Mouse (Mus musculus) ES-E14 (cell line): Measurements from ENCODE around the gene Ercc6l2. TPM values are rescaled to one million over a fixed set of nuclear protein-coding genes. Genes with fewer than 3 reads are reported as not detected.

Experiments
- DNase-seq: peaks from one replicate; pipeline ENCODE4 v3.0.0-alpha.2; 2013; ENCODE audit warnings: low read depth, low spot score
- H3K27ac ChIP-seq: 2 replicates; pipeline ENCODE4 v1.5.1; 2012; ENCODE audit warnings: low read depth, mild to moderate bottlenecking, low read length, moderate library complexity, mixed read lengths; ENCODE audit not compliant: poor library complexity, insufficient read depth, severe bottlenecking
- H3K36me3 ChIP-seq: 2 replicates; pipeline ENCODE4 v1.6.1; 2012; ENCODE audit warnings: mild to moderate bottlenecking, low read length, moderate library complexity, mixed read lengths; ENCODE audit not compliant: control insufficient read depth, poor library complexity, insufficient read depth, severe bottlenecking
- H3K4me1 ChIP-seq, 2 experiments: fragments of 150-350 bp in 1 of 2; sonication (generic) in 1 of 2; 2 replicates each; pipeline ENCODE4 v1.6.1; 2012; ENCODE audit warnings: low read length in 2 of 2, mild to moderate bottlenecking in 1 of 2, mixed read lengths in 1 of 2; ENCODE audit not compliant: control insufficient read depth in 2 of 2, insufficient read depth in 2 of 2, poor library complexity in 1 of 2
- H3K4me3 ChIP-seq, 2 experiments: fragments of 150-350 bp in 1 of 2; sonication (generic) in 1 of 2; 2 replicates each; pipeline ENCODE4 v1.5.1; 2012; ENCODE audit warnings: low read length in 2 of 2, low read depth in 1 of 2, mild to moderate bottlenecking in 1 of 2, mixed read lengths in 1 of 2; ENCODE audit not compliant: insufficient read depth in 1 of 2, poor library complexity in 1 of 2, severe bottlenecking in 1 of 2
- H3K9ac ChIP-seq: 2 replicates; pipeline ENCODE4 v1.6.1; 2012; ENCODE audit warnings: low read depth, mild to moderate bottlenecking, low read length, mixed read lengths; ENCODE audit not compliant: poor library complexity, insufficient read depth, severe bottlenecking
- H3K9me3 ChIP-seq: fragments of 150-350 bp; sonication (generic); 2 replicates; pipeline ENCODE4 v1.6.1; 2012; ENCODE audit warnings: low read depth, mild to moderate bottlenecking, low read length; ENCODE audit not compliant: control insufficient read depth, insufficient read depth
- CHD2 ChIP-seq: IDR thresholded peaks from 2 replicates; pipeline ENCODE4 v1.6.1; 2014; ENCODE audit warnings: mild to moderate bottlenecking, low read depth, low read length, inconsistent platforms
- HCFC1 ChIP-seq: IDR thresholded peaks from 2 replicates; pipeline ENCODE4 v1.6.1; 2012; ENCODE audit warnings: low read length, inconsistent platforms, borderline replicate concordance; ENCODE audit not compliant: insufficient read depth
- MAFK ChIP-seq: IDR thresholded peaks from 2 replicates; pipeline ENCODE4 v1.6.1; 2014; ENCODE audit warnings: mild to moderate bottlenecking, low read depth, low read length, inconsistent platforms; ENCODE audit not compliant: insufficient read depth
- ZC3H11A ChIP-seq: IDR thresholded peaks from 2 replicates; pipeline ENCODE4 v1.6.1; 2012; ENCODE audit warnings: low read depth, mild to moderate bottlenecking, inconsistent platforms, low read length, borderline replicate concordance
- ZNF384 ChIP-seq: IDR thresholded peaks from 2 replicates; pipeline ENCODE4 v1.6.1; 2012; ENCODE audit warnings: low read depth, low read length, inconsistent platforms
- in situ Hi-C, 2 experiments: fragments of 600-800 bp; cut with MboI; formaldehyde crosslinking; loops; one replicate each; pipeline ENCODE4 v1.15.1; 2025; ENCODE audit warnings: low sequenced_read_pairs in 2 of 2, inconsistent platforms in 1 of 2; ENCODE audit not compliant: unreplicated experiment in 2 of 2
- total RNA-seq: library from RNA; depleted of rRNA; stranded (reverse); fragments of 300-350 nt; gene quantifications from 2 replicates; pipeline ENCODE4 v1.2.3, GENCODE M21; 2012; rRNA removed

Gene Ercc6l2
- 28.1 and 36.4 TPM in 2 replicates for total RNA-seq

DNA sequence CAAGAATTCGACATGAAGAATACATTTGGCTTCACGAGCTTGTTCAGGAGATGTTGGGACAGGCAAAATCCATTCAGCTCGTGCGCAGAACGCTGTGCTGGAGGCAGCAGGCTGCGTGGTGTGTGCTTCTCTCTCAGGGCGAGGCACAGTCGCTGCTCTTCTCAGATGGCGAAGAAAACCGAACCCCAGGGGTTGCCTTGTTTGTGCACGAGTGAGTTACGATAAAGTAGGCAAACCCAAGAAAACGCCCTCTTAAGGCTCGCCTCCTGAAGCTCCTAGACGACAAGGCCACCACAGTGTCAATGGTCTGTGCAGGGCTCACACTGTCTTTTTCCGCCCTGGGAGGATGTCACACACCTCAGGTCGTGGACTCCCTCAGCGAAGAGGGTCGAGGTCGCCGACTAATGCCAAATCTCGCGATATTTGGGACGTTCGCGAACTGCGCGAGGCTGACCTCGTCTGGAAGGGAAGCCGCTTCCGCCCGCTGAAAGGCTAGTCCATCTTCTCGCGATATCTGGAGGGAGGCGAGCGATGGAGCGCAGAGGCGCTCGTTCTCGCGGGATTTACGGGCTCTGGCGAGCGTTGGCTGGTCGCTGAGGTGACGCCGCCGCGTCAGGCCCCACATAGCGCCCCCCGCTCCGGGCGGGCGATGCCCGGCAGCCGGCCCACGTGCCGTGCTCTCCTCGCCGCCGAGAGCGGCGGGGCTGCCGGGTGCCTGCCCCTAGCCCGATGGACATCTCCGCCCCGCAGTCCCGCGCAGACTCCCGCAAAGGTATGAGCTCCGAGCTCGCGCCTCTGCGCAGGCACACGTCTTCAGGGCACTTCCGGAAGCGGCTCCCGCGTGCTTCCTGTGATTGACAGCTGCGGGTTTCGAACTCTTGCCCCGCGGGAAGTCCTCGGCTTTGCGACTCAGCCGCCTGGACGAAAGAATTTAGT, at the start of gene Ercc6l2:
Gene Ercc6l2 (plus strand): TSS at position 495 of the 936 bp plus-strand sequence.
- Histone ChIP-seq H3K36me3 (no peaks in the 10 kb centered on the region), H3K4me3 (peak within 1 kb of the TSS; percentile 67 to 94), H3K9me3 (no peaks in the 10 kb centered on the region), H3K4me1 (peaks cover 0 to 2% of the 10 kb centered on the region in 2 experiments; a peak in 1 of 4 replicates), H3K9ac (peak within 1 kb of the TSS; percentile 99), H3K27ac (peak within 1 kb of the TSS; percentile 83)
- in situ Hi-C loops, result no loop called here
- DNase-seq, result peak; percentile 99
- TF ChIP-seq MAFK, result no peak
- peak; percentile 98 for TF ChIP-seq CHD2
- TF ChIP-seq HCFC1, result peak; percentile 72
- TF ChIP-seq ZNF384, result peak; percentile 84; the same call in 1 of the 2 replicates

DNA sequence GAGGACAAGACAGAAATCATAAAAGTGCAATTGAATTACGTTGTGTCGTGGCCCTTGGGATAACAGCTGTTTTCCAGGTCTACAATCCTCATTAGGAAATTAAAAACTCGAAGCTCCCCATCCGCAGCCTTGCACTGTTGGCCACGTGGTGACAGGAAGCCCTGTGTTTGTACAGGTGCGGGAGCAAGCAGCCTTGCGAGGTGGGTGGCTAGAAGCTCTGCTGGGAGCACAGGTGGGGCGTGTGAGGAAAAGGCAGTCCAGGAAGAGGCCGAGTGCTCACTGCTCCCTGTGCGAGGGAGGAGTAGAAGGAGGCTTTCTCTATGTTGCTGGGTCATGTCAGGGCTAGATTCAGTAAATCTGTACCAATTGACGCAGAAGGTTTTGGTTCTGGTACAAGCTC, 49.0 kb upstream of the Ercc6l2 start:
- no peaks in the 10 kb centered on the region for H3K36me3 ChIP-seq
- in situ Hi-C loops, result no loop called here
- no peak for DNase-seq

DNA sequence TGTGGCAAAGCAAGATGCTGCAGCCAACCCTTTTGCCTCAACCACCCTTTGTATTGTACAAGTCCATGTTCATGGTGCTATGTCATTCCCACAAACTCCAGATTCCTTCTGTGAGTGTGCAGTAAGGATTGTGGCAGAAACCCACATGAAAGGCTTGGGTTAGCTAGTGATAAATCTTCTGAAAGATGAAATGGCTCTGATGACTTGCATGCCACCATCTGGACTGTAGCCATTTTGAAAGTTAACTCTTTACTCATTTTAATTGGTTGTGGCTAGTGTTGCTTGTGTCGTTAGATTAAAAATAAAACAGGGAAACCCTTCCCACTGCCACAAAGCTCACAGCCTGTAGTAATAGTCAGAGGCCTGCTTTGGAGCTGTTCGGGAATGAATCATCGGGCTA, 44.0 kb upstream of the Ercc6l2 start:
- no peak for DNase-seq
- Histone ChIP-seq H3K4me1 (no peaks in the 10 kb centered on the region), H3K36me3 (no peaks in the 10 kb centered on the region), H3K9ac (no peak overlapping the region), H3K27ac (no peak overlapping the region), H3K9me3 (no peaks in the 10 kb centered on the region), H3K4me3 (no peak overlapping the region)
- TF ChIP-seq MAFK (no peak), CHD2 (no peak), ZNF384 (no peak), HCFC1 (no peak), ZC3H11A (no peak)
- in situ Hi-C loops, result no loop called here

More for the DNA sequence above, 49.0 kb upstream of the Ercc6l2 start:
- Histone ChIP-seq H3K4me3 (no peak overlapping the region), H3K9me3 (no peaks in the 10 kb centered on the region), H3K4me1 (no peaks in the 10 kb centered on the region), H3K27ac (no peak overlapping the region), H3K9ac (no peak overlapping the region)
- TF ChIP-seq HCFC1, result no peak
- no peak for TF ChIP-seq ZC3H11A
- TF ChIP-seq ZNF384, result no peak
- no peak for TF ChIP-seq CHD2

DNA sequence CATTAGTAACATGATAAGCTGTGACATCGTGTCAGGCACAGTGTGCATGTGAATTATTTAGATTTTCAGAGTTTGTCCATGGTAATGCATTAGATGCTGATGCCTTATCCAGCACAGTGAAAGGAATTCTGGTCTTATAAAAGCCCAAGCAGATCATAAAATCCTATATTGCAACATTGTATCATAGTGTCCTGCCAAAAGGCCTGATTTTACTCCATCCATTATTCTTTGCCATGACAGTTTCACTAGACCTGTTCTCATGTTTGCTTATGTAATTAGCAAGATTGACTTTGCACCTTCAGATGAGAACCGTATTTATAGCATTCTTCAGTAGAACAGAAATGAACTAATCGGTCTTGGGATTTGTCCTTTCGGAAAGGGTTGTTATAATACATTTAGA, 36.1 kb upstream of the Ercc6l2 start:
- in situ Hi-C loops, result no loop called here
- TF ChIP-seq MAFK, result no peak
- TF ChIP-seq CHD2, result no peak
- TF ChIP-seq HCFC1, result no peak
- TF ChIP-seq ZNF384, result no peak

More for the DNA sequence above, 36.1 kb upstream of the Ercc6l2 start:
- Histone ChIP-seq H3K9ac (no peak overlapping the region), H3K9me3 (no peaks in the 10 kb centered on the region), H3K4me3 (no peak overlapping the region), H3K36me3 (no peaks in the 10 kb centered on the region), H3K4me1 (0 out of 4 replicates have a peak, but pooled peaks cover 0 to 1% of the 10 kb centered on the region in 2 experiments), H3K27ac (no peak overlapping the region)
- no peak for DNase-seq
